Mouse (Mus musculus) olfactory bulb, adult 2 months (tissue): ENCODE data around the gene Myh2.

ENCODE experiments used
- CTCF ChIP-seq: fragments of 200-500 bp; IDR thresholded peaks from 2 replicates; pipeline ENCODE4 v1.5.1; 2012; ENCODE audit warnings: low read depth, mild to moderate bottlenecking, low read length, moderate library complexity; ENCODE audit not compliant: insufficient read depth
- POLR2A ChIP-seq: fragments of 200-500 bp; IDR thresholded peaks from 2 replicates; pipeline ENCODE4 v1.6.1; 2012; ENCODE audit warnings: mild to moderate bottlenecking, low read depth, low read length, moderate library complexity; ENCODE audit not compliant: insufficient read depth

DNA sequence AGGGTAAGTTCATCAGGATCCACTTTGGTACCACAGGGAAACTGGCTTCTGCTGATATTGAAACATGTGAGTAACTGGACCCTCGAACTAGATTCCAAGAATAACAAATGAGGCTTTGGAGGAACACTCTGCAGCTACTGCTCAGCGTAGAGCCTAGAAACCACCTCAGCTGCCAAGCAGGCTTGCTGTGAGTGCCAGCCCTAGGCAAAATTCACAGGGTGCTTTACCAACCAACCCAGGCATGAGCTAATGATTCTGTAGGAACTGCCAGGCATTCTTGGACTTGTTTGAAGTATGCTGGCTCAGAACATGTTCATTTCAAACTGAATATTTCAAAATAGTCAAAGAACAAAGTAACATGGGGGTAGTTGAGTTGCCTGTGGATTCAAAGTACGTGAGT lies 33.9 kb downstream of the Myh2 start:
- no peak for TF ChIP-seq CTCF
- TF ChIP-seq POLR2A, result no peak
